9 mouse cellular contexts compared by ENCODE assay signal in genomic region chr7:44246984-44247470, GRCm38 (mm10). TPM values are rescaled to one million over a fixed set of nuclear protein-coding genes. Genes with fewer than 3 reads are reported as not detected.
DNase-seq lines count a peak whose midpoint lies in the region; ATAC-seq lines count a peak whose summit lies in the region.
"Had no signal": no experiment of that assay in that cellular context is flagged by ENCODE, and none has a peak within 500 bp of the region (broad histone marks: within the 10 kb centered on the region; RNA-seq: fewer than 3 reads in every experiment).

No protein-coding gene starts in this region.

- H3K9me3 ChIP-seq in liver, embryonic 11.5 days (ENCODE audit: control insufficient read depth, low read length), result no peaks in the 10 kb centered on the region

- no peaks in the 10 kb centered on the region for H3K27me3 ChIP-seq in liver, embryonic 11.5 days (replicated peaks; ENCODE audit: control insufficient read depth, insufficient read depth, low read length)

- peak; percentile 30 to 36 for ATAC-seq in hematopoietic stem cell, adult 5-6 weeks (replicated peaks in 1 of 2; ENCODE audit: insufficient read depth in 1 of 2, low FRiP score in 2 of 2, low TSS enrichment in 1 of 2, low read depth in 1 of 2, poor library complexity in 2 of 2, severe bottlenecking in 2 of 2)
- ATAC-seq in liver, embryonic 11.5 days (replicated peaks; ENCODE audit: low FRiP score), result peak; percentile 5; the same call in 1 of the 2 replicates

- peak overlapping the region; percentile 96 for H3K27ac ChIP-seq in liver, embryonic 11.5 days (ENCODE audit: low read depth, low read length)

- H3K36me3 ChIP-seq in liver, embryonic 11.5 days (ENCODE audit: control insufficient read depth, insufficient read depth, low read length), result peaks cover 26% of the 10 kb centered on the region

- H3K4me2 ChIP-seq in liver, embryonic 11.5 days, result peak overlapping the region; percentile 90

- WGBS in liver, embryonic 11.5 days, result under 1% methylated on average over 23 of the region's 23 CpGs

- H3K9ac ChIP-seq in liver, embryonic 11.5 days (ENCODE audit: low read depth, low read length), result peak overlapping the region; percentile 97

- H3K4me1 ChIP-seq in liver, embryonic 11.5 days (replicated peaks; ENCODE audit: control insufficient read depth, insufficient read depth, low read length), result peaks cover 20% of the 10 kb centered on the region

- peak overlapping the region; percentile 96 for H3K4me3 ChIP-seq in liver, embryonic 11.5 days (ENCODE audit: low read depth, low read length)

- DNase-seq in layer of hippocampus, adult 11-12 months (ENCODE audit: low spot score), result peak; percentile 46
- no peak for DNase-seq in layer of hippocampus, adult 9-10 months (ENCODE audit: low spot score)
- peak; percentile 50 for DNase-seq in MEL-GATA-1-ER (ENCODE audit: extremely low read depth, low read depth)
- peak; percentile 75 for DNase-seq in embryo, embryonic 9.5 days (ENCODE audit: extremely low spot score)
- no peak for DNase-seq in liver, embryonic 11.5 days (ENCODE audit: low spot score)
- peak; percentile 80 for DNase-seq in naive thymus-derived CD4-positive, alpha-beta T cell, adult 2 months (ENCODE audit: low read depth)
- no peak for DNase-seq in ovary, postnatal 14 days (ENCODE audit: low spot score)

RNA-seq across cellular contexts. Expression of gene 2410002F23Rik, which starts 0.5 kb away (rescaled TPM):
- total RNA-seq in hematopoietic stem cell, adult 5-6 weeks (2017), result 86.6 and 87.3 TPM in 2 replicates
- polyA plus RNA-seq in liver, embryonic 11.5 days (2014; fragmentation: Nextera tagmentation; extraction: Ambion mirVana), result 109 and 117 TPM in 2 replicates

RNA-seq across cellular contexts. Expression of gene 1700028J19Rik, which starts 0.5 kb away (rescaled TPM):
- 0.31 TPM in 1 of 2 replicates, not detected in the other for total RNA-seq in hematopoietic stem cell, adult 5-6 weeks (2017)
- polyA plus RNA-seq in liver, embryonic 11.5 days (2014; fragmentation: Nextera tagmentation; extraction: Ambion mirVana), result 1.5 and 2.0 TPM in 2 replicates

RNA-seq across cellular contexts. Expression of gene Acp4, which starts 10.2 kb away (rescaled TPM):
- total RNA-seq in hematopoietic stem cell, adult 5-6 weeks (2017), result 0.74 TPM in 1 of 2 replicates, not detected in the other
- not detected in 2 replicates for polyA plus RNA-seq in liver, embryonic 11.5 days (2014; fragmentation: Nextera tagmentation; extraction: Ambion mirVana)
- total RNA-seq: heart, adult 18-20 months had no signal

RNA-seq across cellular contexts. Expression of gene Gm36864, which starts 11.1 kb away (rescaled TPM):
- total RNA-seq in hematopoietic stem cell, adult 5-6 weeks (2017), result not detected in 2 replicates
- polyA plus RNA-seq in liver, embryonic 11.5 days (2014; fragmentation: Nextera tagmentation; extraction: Ambion mirVana), result not detected in 2 replicates
- total RNA-seq: heart, adult 18-20 months had no signal

RNA-seq across cellular contexts. Expression of gene Gm15517, which starts 14.2 kb away (rescaled TPM):
- not detected in 2 replicates for total RNA-seq in hematopoietic stem cell, adult 5-6 weeks (2017)
- polyA plus RNA-seq in liver, embryonic 11.5 days (2014; fragmentation: Nextera tagmentation; extraction: Ambion mirVana), result not detected in 2 replicates
- total RNA-seq: heart, adult 18-20 months had no signal

Comparison
In these comparisons a context has a peak if more than half of its experiments do, and no peak if none do; other contexts are left out.
1. DNase-seq: peak in layer of hippocampus, adult 11-12 months (single experiment), MEL-GATA-1-ER (single experiment), embryo, embryonic 9.5 days (single experiment) and naive thymus-derived CD4-positive, alpha-beta T cell, adult 2 months (single experiment); none in layer of hippocampus, adult 9-10 months (single experiment), liver, embryonic 11.5 days (single experiment) and ovary, postnatal 14 days (single experiment).